Mouse (Mus musculus): Measurements from ENCODE around the gene Usp20.

DNA sequence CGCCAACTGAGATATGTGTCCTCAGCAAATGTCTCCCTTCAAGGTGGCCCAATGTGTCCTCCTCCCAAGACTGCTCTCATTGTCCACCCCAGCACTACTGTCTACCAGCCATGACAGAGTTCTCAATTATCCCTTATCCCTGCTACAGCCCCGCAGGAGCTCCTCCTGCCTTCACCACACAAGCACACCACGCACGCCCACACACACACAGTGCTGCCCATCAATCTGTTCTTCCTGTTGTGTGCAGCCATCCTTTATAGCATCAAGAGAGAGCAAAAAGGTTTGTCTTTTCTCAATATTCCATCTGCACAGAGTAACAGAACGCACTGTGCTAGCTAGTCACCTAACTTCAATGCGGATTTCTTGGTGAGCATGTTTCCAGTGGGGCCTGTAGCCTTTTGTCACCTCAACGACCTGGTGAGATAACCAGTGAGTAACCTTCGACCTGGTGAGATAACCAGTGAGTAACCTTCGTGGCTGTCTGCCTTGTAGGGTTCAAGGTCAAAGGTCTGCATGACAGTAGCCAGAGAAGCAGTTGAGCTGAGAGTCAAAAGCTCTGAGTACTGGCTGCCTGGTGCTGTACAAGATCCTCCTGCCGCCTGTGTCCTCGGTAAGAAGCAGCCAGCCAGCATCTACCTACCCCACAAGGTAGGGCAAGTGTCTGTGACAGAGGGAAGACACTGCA, 19.4 kb upstream of the Usp20 start:
- no peak for TF ChIP-seq TCF12 (IDR thresholded peaks at IDR 0.05; ENCODE audit: low read depth, low read length)
- TF ChIP-seq KAT2A (IDR thresholded peaks at IDR 0.05; ENCODE audit: insufficient replicate concordance, low read length) = no peak

Data from CH12.LX (cell line).